Mouse (Mus musculus): Measurements from ENCODE around the gene Npff. TPM values are rescaled to one million over a fixed set of nuclear protein-coding genes. Genes with fewer than 3 reads are reported as not detected.

Gene Npff
- polyA plus RNA-seq, 1 experiment from 2014 or later = 0.42 TPM

GRCm38 (mm10) chr15:102503924-102504782, 20.6 kb downstream of the Npff start:
- WGBS (ENCODE audit: insufficient replicate concordance) = 85% methylated on average over 9 of the region's 9 CpGs
- no peak overlapping the region for H3K27ac ChIP-seq (ENCODE audit: low read depth)
- H3K4me3 ChIP-seq (ENCODE audit: low read depth, low read length) = no peak overlapping the region
- H3K36me3 ChIP-seq (replicated peaks; ENCODE audit: insufficient read depth, low read length) = peaks cover 52% of the 10 kb centered on the region
- no peaks in the 10 kb centered on the region for H3K27me3 ChIP-seq (ENCODE audit: insufficient read depth, low read length)
- ATAC-seq (no peak), DNase-seq (no peak)
- no peak overlapping the region for H3K9ac ChIP-seq (replicated peaks)
- H3K4me2 ChIP-seq (ENCODE audit: low read depth, low read length) = no peak overlapping the region
- H3K4me1 ChIP-seq (ENCODE audit: insufficient read depth) = no peaks in the 10 kb centered on the region; the same call in 1 of the 2 replicates
- TF ChIP-seq CTCF (IDR thresholded peaks at IDR 0.05; ENCODE audit: low read depth) (no peak), EP300 (IDR thresholded peaks at IDR 0.05; ENCODE audit: low read depth) (no peak)
- H3K9me3 ChIP-seq (ENCODE audit: low read length) = no peaks in the 10 kb centered on the region

- no peak for DNase-seq
- WGBS (ENCODE audit: insufficient replicate concordance) = 89% methylated on average over 1 of the region's 1 CpGs
These were observed 21.3 kb downstream of the Npff start, which contains the start of gene Gm10337 for GRCm38 (mm10) chr15:102503447-102503846. Gm10337 (plus strand) TSS chr15:102503722.

DNA sequence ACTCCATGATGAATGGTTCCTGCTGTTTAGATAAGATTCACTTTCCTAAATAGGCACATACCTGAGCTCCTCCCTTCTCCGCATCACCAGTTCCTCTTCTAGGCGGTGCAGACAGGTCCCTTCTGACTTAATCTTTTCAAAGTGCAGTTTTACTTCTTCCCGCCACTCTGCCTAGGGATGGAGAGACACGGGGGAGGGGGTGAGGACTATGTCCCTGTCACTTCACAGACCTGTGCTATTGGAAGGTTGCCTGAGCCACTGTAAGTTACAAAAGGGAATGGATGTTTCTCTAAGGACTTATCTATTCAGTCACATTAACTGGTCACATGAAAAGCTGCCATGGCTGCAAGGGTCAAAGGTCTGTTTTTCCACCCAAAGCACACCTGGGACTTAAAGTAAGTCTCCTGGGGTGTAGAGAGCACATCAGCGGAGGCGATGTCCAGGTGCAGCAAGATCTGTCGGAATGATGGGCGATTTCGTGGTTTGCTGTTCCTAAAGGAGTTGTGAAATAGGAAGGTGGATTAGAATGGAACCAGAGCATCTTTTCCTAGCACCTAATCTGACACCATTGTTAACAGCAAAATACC, 22.4 kb downstream of the Npff start:
- H3K4me3 ChIP-seq (ENCODE audit: low read depth, low read length) = no peak overlapping the region
- H3K36me3 ChIP-seq (replicated peaks; ENCODE audit: insufficient read depth, low read length) = peaks cover 67% of the 10 kb centered on the region
- no peak overlapping the region for H3K9ac ChIP-seq (replicated peaks)
- no peak overlapping the region for H3K4me2 ChIP-seq (ENCODE audit: low read depth, low read length)
- TF ChIP-seq EP300 (IDR thresholded peaks at IDR 0.05; ENCODE audit: low read depth) = no peak
- no peak for TF ChIP-seq CTCF (IDR thresholded peaks at IDR 0.05; ENCODE audit: low read depth)
- DNase-seq (no peak), ATAC-seq (no peak)
- 70% methylated on average over 9 of the region's 9 CpGs for WGBS (ENCODE audit: insufficient replicate concordance)
- H3K4me1 ChIP-seq (ENCODE audit: insufficient read depth) = no peaks in the 10 kb centered on the region; the same call in 1 of the 2 replicates
- no peaks in the 10 kb centered on the region for H3K27me3 ChIP-seq (ENCODE audit: insufficient read depth, low read length)
- no peaks in the 10 kb centered on the region for H3K9me3 ChIP-seq (ENCODE audit: low read length)
- H3K27ac ChIP-seq (ENCODE audit: low read depth) = no peak overlapping the region

More at GRCm38 (mm10) chr15:102503447-102503846, 21.3 kb downstream of the Npff start, which contains the start of gene Gm10337:
- Histone ChIP-seq H3K9me3 (ENCODE audit: low read length) (no peaks in the 10 kb centered on the region), H3K4me3 (ENCODE audit: low read depth, low read length) (no peak within 1 kb of the TSS), H3K27ac (ENCODE audit: low read depth) (no peak within 1 kb of the TSS), H3K4me2 (ENCODE audit: low read depth, low read length) (no peak within 1 kb of the TSS), H3K27me3 (ENCODE audit: insufficient read depth, low read length) (no peaks in the 10 kb centered on the region), H3K9ac (replicated peaks) (no peak within 1 kb of the TSS), H3K4me1 (ENCODE audit: insufficient read depth) (no peaks in the 10 kb centered on the region; the same call in 1 of the 2 replicates), H3K36me3 (replicated peaks; ENCODE audit: insufficient read depth, low read length) (peaks cover 56% of the 10 kb centered on the region)
- no peak for ATAC-seq
- TF ChIP-seq CTCF (IDR thresholded peaks at IDR 0.05; ENCODE audit: low read depth) = no peak

DNA sequence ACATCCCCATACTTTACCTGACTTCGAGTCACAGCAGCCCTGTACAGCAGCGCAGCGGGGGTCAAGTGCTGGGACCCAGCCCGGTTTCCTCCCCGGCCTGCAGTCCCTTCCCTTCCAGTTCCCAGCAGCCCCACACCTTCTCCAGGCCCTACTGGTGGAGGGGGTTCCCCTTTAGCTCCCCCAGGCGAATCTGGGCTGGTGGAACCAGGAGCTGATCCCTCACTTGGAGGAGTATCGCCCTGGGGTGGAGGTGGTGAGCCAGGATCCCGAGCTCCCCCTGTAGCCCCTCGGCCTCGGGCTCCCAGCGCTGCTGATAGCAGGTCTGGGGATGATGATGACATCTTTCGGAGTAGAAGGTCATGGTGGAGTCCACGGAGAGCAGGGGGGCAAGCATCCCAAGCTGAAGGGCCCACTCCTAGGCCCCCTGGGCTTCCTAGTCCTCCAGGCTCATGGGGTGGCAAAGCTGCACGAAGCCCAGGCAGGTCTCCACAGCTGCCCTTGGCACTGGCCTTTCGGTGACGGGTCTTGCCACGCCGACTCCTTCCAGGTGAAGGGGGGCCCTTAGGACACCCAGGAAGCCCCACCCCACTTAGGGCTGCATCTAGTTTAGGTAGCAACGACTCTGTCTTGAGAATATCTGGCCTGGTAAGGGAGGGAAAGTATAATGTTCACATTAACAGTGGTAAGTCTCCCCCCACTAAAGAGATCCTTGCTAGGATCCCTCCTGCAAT, 23.5 kb downstream of the Npff start:
- ATAC-seq (no peak), DNase-seq (no peak)
- no peaks in the 10 kb centered on the region for H3K9me3 ChIP-seq (ENCODE audit: low read length)
- H3K4me3 ChIP-seq (ENCODE audit: low read depth, low read length) = no peak overlapping the region
- H3K36me3 ChIP-seq (replicated peaks; ENCODE audit: insufficient read depth, low read length) = peaks cover 76% of the 10 kb centered on the region
- 88% methylated on average over 19 of the region's 19 CpGs for WGBS (ENCODE audit: insufficient replicate concordance)
- H3K4me1 ChIP-seq (ENCODE audit: insufficient read depth) = no peaks in the 10 kb centered on the region; the same call in 1 of the 2 replicates
- H3K4me2 ChIP-seq (ENCODE audit: low read depth, low read length) = no peak overlapping the region
- H3K27me3 ChIP-seq (ENCODE audit: insufficient read depth, low read length) = no peaks in the 10 kb centered on the region
- no peak overlapping the region for H3K9ac ChIP-seq (replicated peaks)
- no peak overlapping the region for H3K27ac ChIP-seq (ENCODE audit: low read depth)
- TF ChIP-seq CTCF (IDR thresholded peaks at IDR 0.05; ENCODE audit: low read depth) = no peak
- no peak for TF ChIP-seq EP300 (IDR thresholded peaks at IDR 0.05; ENCODE audit: low read depth)

DNA sequence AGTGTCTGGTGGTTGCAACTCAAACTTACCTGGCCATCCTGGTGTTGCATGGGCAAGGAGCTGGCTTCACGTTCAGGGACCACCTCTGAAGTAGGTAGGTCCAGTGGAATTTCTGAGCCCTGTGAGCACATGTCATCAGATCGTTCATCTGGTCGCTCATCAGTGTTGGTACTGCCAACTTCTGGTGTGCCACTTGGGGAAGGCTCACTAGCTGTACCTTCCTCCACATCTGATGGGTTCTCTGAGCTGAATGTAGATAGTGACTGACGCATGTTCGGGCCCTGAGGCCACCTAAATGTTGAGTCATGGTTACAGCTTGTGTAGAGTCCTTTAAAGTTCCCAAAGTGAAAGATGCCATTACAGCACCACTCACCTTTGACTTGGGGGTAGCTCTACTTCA, 24.3 kb downstream of the Npff start:
- ATAC-seq = no peak
- no peak for DNase-seq
- H3K27ac ChIP-seq (ENCODE audit: low read depth) = no peak overlapping the region
- H3K4me3 ChIP-seq (ENCODE audit: low read depth, low read length) = no peak overlapping the region
- H3K27me3 ChIP-seq (ENCODE audit: insufficient read depth, low read length) = no peaks in the 10 kb centered on the region
- H3K9me3 ChIP-seq (ENCODE audit: low read length) = no peaks in the 10 kb centered on the region
- TF ChIP-seq CTCF (IDR thresholded peaks at IDR 0.05; ENCODE audit: low read depth) (no peak), EP300 (IDR thresholded peaks at IDR 0.05; ENCODE audit: low read depth) (no peak)
- no peaks in the 10 kb centered on the region for H3K4me1 ChIP-seq (ENCODE audit: insufficient read depth)
- peaks cover 83% of the 10 kb centered on the region for H3K36me3 ChIP-seq (replicated peaks; ENCODE audit: insufficient read depth, low read length)
- H3K4me2 ChIP-seq (ENCODE audit: low read depth, low read length) = no peak overlapping the region
- no peak overlapping the region for H3K9ac ChIP-seq (replicated peaks)
- 92% methylated on average over 5 of the region's 5 CpGs for WGBS (ENCODE audit: insufficient replicate concordance)

- H3K9ac ChIP-seq (replicated peaks) = no peak overlapping the region
- WGBS (ENCODE audit: insufficient replicate concordance) = 88% methylated on average over 6 of the region's 6 CpGs
- no peak for TF ChIP-seq CTCF (IDR thresholded peaks at IDR 0.05; ENCODE audit: low read depth)
- no peak overlapping the region for H3K27ac ChIP-seq (ENCODE audit: low read depth)
- no peak overlapping the region for H3K4me3 ChIP-seq (ENCODE audit: low read depth, low read length)
- H3K4me2 ChIP-seq (ENCODE audit: low read depth, low read length) = no peak overlapping the region
- DNase-seq = no peak
- ATAC-seq = no peak
- H3K27me3 ChIP-seq (ENCODE audit: insufficient read depth, low read length) = no peaks in the 10 kb centered on the region
- H3K4me1 ChIP-seq (ENCODE audit: insufficient read depth) = no peaks in the 10 kb centered on the region
- peaks cover 86% of the 10 kb centered on the region for H3K36me3 ChIP-seq (replicated peaks; ENCODE audit: insufficient read depth, low read length)
- H3K9me3 ChIP-seq (ENCODE audit: low read length) = no peaks in the 10 kb centered on the region
These were observed 24.9 kb downstream of the Npff start for GRCm38 (mm10) chr15:102499851-102500250.

Data from liver, postnatal 0 days (tissue).